Mouse (Mus musculus): ENCODE measurements around the gene Mbnl1. TPM values are rescaled to one million over a fixed set of nuclear protein-coding genes. Genes with fewer than 3 reads are reported as not detected.

Mbnl1 gene
- polyA plus RNA-seq, 1 experiment from 2014 or later, result 311 TPM

DNA sequence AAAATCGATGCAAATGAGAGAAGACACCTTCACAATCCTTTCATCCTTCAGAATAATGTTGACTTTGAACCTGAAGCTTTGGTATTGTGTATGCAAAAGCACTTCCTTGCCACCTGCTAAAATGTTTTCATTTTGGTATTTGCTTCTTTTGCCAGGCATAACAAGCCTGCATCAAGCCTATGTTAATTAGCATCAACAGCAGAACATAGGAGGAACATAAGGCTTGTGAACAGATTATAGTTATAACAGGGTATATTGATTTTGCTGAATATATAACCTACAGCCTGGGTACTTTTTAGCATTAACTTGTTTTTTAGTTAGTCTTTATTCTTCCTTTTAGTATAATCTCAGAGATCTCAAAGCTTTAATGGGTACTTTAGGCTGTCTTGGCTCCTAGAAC, 172.9 kb downstream of the Mbnl1 start:
- Histone ChIP-seq H3K27ac (no peak overlapping the region), H3K36me3 (ENCODE audit: inconsistent target) (no peaks in the 10 kb centered on the region), H3K79me2 (ENCODE audit: inconsistent target) (no peaks in the 10 kb centered on the region), H3K4me3 (ENCODE audit: inconsistent target) (no peak overlapping the region)
- WGBS (ENCODE audit: missing documents), result 88% methylated on average over 1 of the region's 1 CpGs

DNA sequence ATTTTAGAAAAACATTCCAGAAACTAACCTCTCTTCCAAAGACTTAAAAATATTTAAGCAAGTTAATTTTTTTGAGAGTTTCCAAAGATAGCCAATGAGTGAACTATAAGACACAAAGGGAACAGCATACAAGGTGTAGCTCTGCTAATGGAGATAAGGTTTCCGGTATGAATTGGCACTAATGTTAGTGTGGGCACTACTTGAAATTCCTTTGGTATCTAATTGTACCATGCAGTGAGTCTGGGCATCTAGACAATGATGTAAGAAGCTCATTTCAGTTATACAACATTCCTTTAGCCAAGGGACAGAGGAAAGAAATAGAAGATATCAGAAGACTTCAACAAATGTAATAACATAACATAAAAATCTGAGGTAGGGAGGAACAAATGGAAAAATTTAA, 175.7 kb downstream of the Mbnl1 start:
- WGBS (ENCODE audit: missing documents), result 81% methylated on average over 1 of the region's 1 CpGs
- Histone ChIP-seq H3K27ac (no peak overlapping the region), H3K79me2 (ENCODE audit: inconsistent target) (no peaks in the 10 kb centered on the region), H3K36me3 (ENCODE audit: inconsistent target) (no peaks in the 10 kb centered on the region), H3K4me3 (ENCODE audit: inconsistent target) (no peak overlapping the region)

DNA sequence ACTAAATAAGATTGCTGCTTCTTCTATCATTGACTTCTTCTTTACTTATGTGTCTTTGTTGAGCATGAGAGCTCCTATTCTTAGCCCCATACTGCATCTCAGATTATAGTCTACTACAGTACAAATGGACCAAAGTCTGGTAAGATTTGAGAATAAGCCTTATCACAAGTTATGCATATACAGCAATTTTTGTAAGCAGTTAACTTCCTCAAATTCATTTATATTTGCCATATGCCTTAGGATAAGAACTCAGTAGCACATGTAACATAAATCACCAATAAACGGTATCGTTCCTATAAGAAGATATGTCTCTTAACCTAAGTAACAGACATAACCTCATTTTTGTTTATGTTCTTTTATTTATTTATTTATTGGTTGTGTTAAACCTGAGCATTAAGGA, 188.1 kb downstream of the Mbnl1 start:
- H3K27ac ChIP-seq, result no peak overlapping the region
- WGBS (ENCODE audit: missing documents), result 100% methylated on average over 2 of the region's 2 CpGs
- H3K79me2 ChIP-seq (ENCODE audit: inconsistent target), result no peaks in the 10 kb centered on the region
- H3K36me3 ChIP-seq (ENCODE audit: inconsistent target), result no peaks in the 10 kb centered on the region
- no peak overlapping the region for H3K4me3 ChIP-seq (ENCODE audit: inconsistent target)
